Mouse (Mus musculus) lung, postnatal 0 days (tissue): ENCODE measurements around the gene Hdac7.

Experiments used
- CTCF ChIP-seq: IDR thresholded peaks from 2 replicates; pipeline ENCODE4 v1.5.1; 2016; ENCODE audit warnings: antibody characterized with exemption, mild to moderate bottlenecking
- EP300 ChIP-seq: IDR thresholded peaks from 2 replicates; pipeline ENCODE4 v1.6.1; 2016; ENCODE audit warnings: antibody characterized with exemption, mild to moderate bottlenecking, control low read depth

GRCm38 (mm10) chr15:97825941-97826587 lies 18.2 kb downstream of the Hdac7 start:
- no peak for TF ChIP-seq CTCF
- no peak for TF ChIP-seq EP300
